Mouse (Mus musculus): ENCODE measurements around the gene Sfi1.
"Not testable (repeated sequence)": the region's sequence is repeated elsewhere in the genome, so short reads cannot be mapped to it uniquely, and the experiment has no call there.

DNA sequence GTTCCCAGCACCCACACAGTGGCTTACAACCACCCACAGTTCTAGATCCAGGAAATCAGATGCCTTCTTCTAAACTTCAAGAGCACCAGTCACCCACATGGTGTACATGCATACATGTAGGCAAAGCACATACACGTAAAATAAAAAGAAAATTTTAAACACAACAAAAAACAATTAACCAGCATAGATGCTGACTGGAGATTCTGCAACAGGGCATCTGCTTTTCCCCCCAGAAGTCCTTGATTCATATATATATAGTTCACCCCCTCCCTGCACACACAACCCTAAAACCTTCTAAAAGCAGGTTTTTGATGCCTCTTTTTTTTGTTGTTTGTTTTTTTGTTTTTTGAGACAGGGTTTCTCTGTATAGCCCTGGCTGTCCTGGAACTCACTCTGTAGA, 10.6 kb downstream of the Sfi1 start:
- not testable (repeated sequence) for TF ChIP-seq CTCF, POLR2A (IDR thresholded peaks at IDR 0.05; ENCODE audit: extremely low read depth, insufficient read depth, low read length)

Measured in cortical plate, adult 2 months (tissue).